Mouse (Mus musculus) central nervous system, embryonic 11.5 days (tissue): ENCODE results near the gene Apol8. TPM values are rescaled to one million over a fixed set of nuclear protein-coding genes. Genes with fewer than 3 reads are reported as not detected.

Source experiments
- polyA plus RNA-seq: library from polyadenylated mRNA; depleted of rRNA; stranded (reverse); fragments of >200 nt; gene quantifications from 2 replicates; pipeline ENCODE4 v1.2.3, GENCODE M21; 2012; rRNA removed

Gene Apol8
- polyA plus RNA-seq = 1.8 and 2.2 TPM in 2 replicates

DNA sequence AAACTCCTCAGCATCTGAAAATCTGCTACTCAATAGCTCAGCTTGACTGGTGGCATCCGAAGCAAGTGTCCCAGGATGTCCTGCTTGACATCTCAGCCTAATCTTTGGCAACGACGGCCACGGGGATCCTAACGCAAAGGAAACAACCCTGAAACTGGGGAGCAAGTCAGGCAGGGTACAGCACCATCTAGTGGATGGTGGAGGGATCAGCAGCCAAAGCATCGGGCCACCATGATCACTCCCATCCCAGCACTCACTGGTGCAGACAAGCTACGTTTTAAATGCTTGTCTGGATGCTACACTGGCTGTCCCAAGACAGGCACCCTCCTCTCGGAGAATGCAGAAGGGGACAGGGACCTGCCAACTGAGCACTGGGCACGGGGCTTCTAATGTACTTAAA lies at the start of gene Apol8:
Gene Apol8 (minus strand): TSS at position 156 of the 400 bp plus-strand sequence.

DNA sequence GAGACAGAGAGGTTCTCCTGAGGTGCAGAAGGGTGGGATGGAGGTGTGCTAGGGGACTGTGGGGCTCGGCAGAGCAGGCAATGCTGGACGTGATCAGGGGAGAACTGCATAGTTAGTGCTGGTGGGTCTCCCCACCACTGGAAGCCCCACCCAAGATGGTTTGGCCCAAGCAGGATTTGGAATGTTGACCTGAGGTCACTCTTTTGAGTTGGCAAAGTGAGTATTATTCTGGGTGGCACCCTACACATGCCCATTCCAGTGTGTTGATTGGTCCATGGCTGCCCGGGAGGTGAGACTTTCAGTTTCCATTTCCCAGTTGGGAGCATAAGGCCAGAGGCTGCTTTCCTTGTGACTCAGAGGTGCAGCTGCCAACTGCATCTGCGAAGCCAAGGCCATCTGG lies 28.1 kb downstream of the Apol8 start, which contains the start of gene Apol9b:
Gene Apol9b (plus strand): TSS at position 301 of the 400 bp plus-strand sequence.

DNA sequence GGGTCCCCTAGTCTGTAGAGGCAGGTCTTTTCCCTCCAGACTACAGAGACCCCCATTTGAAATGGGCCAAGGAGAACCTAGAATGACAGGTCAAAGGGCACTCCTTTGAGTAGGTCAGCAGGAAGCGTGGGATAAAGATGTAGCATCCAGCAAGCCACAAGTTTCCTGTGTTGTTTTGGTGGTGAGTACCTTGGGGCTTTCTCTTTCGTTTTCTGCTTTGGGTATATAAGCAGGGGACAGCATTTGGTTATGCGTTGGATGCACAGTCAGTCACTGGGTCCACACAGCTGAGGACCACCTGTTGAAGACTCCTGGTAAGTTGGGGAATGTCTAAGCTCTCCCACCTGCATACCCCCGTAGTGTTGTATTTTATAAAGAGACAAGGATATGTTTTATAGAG lies 58.1 kb downstream of the Apol8 start, which contains the start of gene Apol7e:
Gene Apol7e (plus strand): TSS at position 202 of the 400 bp plus-strand sequence.

Other genes with a start within 250 kb of the Apol8 start
- gene Apol11a, start 248.7 kb downstream of the Apol8 start, polyA plus RNA-seq = 0.04 TPM in 1 of 2 replicates, not detected in the other
- not detected in 2 replicates for gene Apol7c, start 223.7 kb downstream of the Apol8 start, polyA plus RNA-seq
- gene 1700025B11Rik, start 195.1 kb downstream of the Apol8 start, polyA plus RNA-seq = not detected in 2 replicates
- 0.02 and 0.05 TPM in 2 replicates for gene Apol10b, start 160.9 kb downstream of the Apol8 start, polyA plus RNA-seq
- gene Gm36245, start 157.7 kb downstream of the Apol8 start, polyA plus RNA-seq = not detected in 2 replicates
- 0.06 TPM in 1 of 2 replicates, not detected in the other for gene Apol11b, start 113.7 kb downstream of the Apol8 start, polyA plus RNA-seq
- not detected in 2 replicates for gene Apol7e, start 58.1 kb downstream of the Apol8 start, polyA plus RNA-seq
- gene Apol9b, start 28.0 kb downstream of the Apol8 start, polyA plus RNA-seq = not detected in 2 replicates
- gene Myh9, start 85.2 kb upstream of the Apol8 start, polyA plus RNA-seq = 42.6 and 69.3 TPM in 2 replicates
- 172 and 178 TPM in 2 replicates for gene Txn2, start 172.0 kb upstream of the Apol8 start, polyA plus RNA-seq
- 6.9 and 8.7 TPM in 2 replicates for gene Foxred2, start 199.7 kb upstream of the Apol8 start, polyA plus RNA-seq
- 224 and 228 TPM in 2 replicates for gene Eif3d, start 213.8 kb upstream of the Apol8 start, polyA plus RNA-seq